Mouse (Mus musculus): Measurements from ENCODE around the gene Wdr63.

- TF ChIP-seq CTCF (IDR thresholded peaks at IDR 0.05; ENCODE audit: control insufficient read depth, insufficient read depth, low read length) (peak; percentile 55; the same call in 1 of the 2 replicates), POLR2A (IDR thresholded peaks at IDR 0.05; ENCODE audit: borderline replicate concordance, control insufficient read depth, low read depth, low read length) (no peak)
Measured at GRCm38 (mm10) chr3:146102049-146102448, 5.9 kb downstream of the Wdr63 start.
